Mouse (Mus musculus): Measurements from ENCODE around the gene Syngr1.

Syngr1 gene

GRCm38 (mm10) chr15:80064965-80065364 is 26.2 kb upstream of the Syngr1 start:
- in situ Hi-C loops (cut with MboI; ENCODE audit: low pct_unique_long_range_greater_than_20kb in 1 of 2, low sequenced_read_pairs in 2 of 2, unreplicated experiment in 1 of 2), result loop anchor here (5.0 to 25.0 kb wide), 4 partner anchors 120 to 303 kb away; partner anchors contain the start of gene Dnal4 (in 1 of the 2)

- in situ Hi-C loops (cut with MboI; ENCODE audit: low pct_unique_long_range_greater_than_20kb in 1 of 2, low sequenced_read_pairs in 2 of 2, unreplicated experiment in 1 of 2), result loop anchor here (10.0 to 25.0 kb wide), 3 partner anchors 121 to 303 kb away; partner anchors contain the start of gene Dnal4 (in 1 of the 2)
Measured at GRCm38 (mm10) chr15:80065414-80065813, 25.7 kb upstream of the Syngr1 start.

GRCm38 (mm10) chr15:80066538-80066937 is 24.6 kb upstream of the Syngr1 start:
- in situ Hi-C loops (cut with MboI; ENCODE audit: low pct_unique_long_range_greater_than_20kb in 1 of 2, low sequenced_read_pairs in 2 of 2, unreplicated experiment in 1 of 2), result loop anchor here (10.0 to 25.0 kb wide), 3 partner anchors 122 to 304 kb away; partner anchors contain the start of gene Dnal4 (in 1 of the 2)

- in situ Hi-C loops (cut with MboI; ENCODE audit: low pct_unique_long_range_greater_than_20kb in 1 of 2, low sequenced_read_pairs in 2 of 2, unreplicated experiment in 1 of 2), result loop anchor here (10.0 to 25.0 kb wide), 3 partner anchors 124 to 307 kb away; partner anchors contain the start of gene Dnal4 (in 1 of the 2)
Measured at GRCm38 (mm10) chr15:80069171-80069570, 22.0 kb upstream of the Syngr1 start.

- in situ Hi-C loops (cut with MboI; ENCODE audit: low pct_unique_long_range_greater_than_20kb in 1 of 2, low sequenced_read_pairs in 2 of 2, unreplicated experiment in 1 of 2), result loop anchor here (25.0 kb wide), 2 partner anchors 283 to 308 kb away; partner anchors contain the start of gene Dnal4 (in 1 of the 2)
Measured at GRCm38 (mm10) chr15:80070095-80070644, 21.0 kb upstream of the Syngr1 start.

GRCm38 (mm10) chr15:80071951-80072437 is 19.1 kb upstream of the Syngr1 start:
- in situ Hi-C loops (cut with MboI; ENCODE audit: low pct_unique_long_range_greater_than_20kb in 1 of 2, low sequenced_read_pairs in 2 of 2, unreplicated experiment in 1 of 2), result loop anchor here (25.0 kb wide), 2 partner anchors 285 to 310 kb away; partner anchors contain the start of gene Dnal4 (in 1 of the 2)

GRCm38 (mm10) chr15:80072579-80073255 is 18.4 kb upstream of the Syngr1 start:
- in situ Hi-C loops (cut with MboI; ENCODE audit: low pct_unique_long_range_greater_than_20kb in 1 of 2, low sequenced_read_pairs in 2 of 2, unreplicated experiment in 1 of 2), result loop anchor here (25.0 kb wide), 2 partner anchors 285 to 310 kb away; partner anchors contain the start of gene Dnal4 (in 1 of the 2)

GRCm38 (mm10) chr15:80073256-80073621 is 17.9 kb upstream of the Syngr1 start:
- in situ Hi-C loops (cut with MboI; ENCODE audit: low pct_unique_long_range_greater_than_20kb in 1 of 2, low sequenced_read_pairs in 2 of 2, unreplicated experiment in 1 of 2), result loop anchor here (25.0 kb wide), 2 partner anchors 286 to 311 kb away; partner anchors contain the start of gene Dnal4 (in 1 of the 2)

- in situ Hi-C loops (cut with MboI; ENCODE audit: low pct_unique_long_range_greater_than_20kb in 1 of 2, low sequenced_read_pairs in 2 of 2, unreplicated experiment in 1 of 2), result loop anchor here (25.0 kb wide), 2 partner anchors 288 to 313 kb away; partner anchors contain the start of gene Dnal4 (in 1 of the 2)
Measured at GRCm38 (mm10) chr15:80074663-80075373, 16.3 kb upstream of the Syngr1 start.

GRCm38 (mm10) chr15:80075374-80075694 is 15.8 kb upstream of the Syngr1 start:
- in situ Hi-C loops (cut with MboI; ENCODE audit: low pct_unique_long_range_greater_than_20kb in 1 of 2, low sequenced_read_pairs in 2 of 2, unreplicated experiment in 1 of 2), result no loop called here

GRCm38 (mm10) chr15:80075733-80076337 is 15.3 kb upstream of the Syngr1 start:
- in situ Hi-C loops (cut with MboI; ENCODE audit: low pct_unique_long_range_greater_than_20kb in 1 of 2, low sequenced_read_pairs in 2 of 2, unreplicated experiment in 1 of 2), result no loop called here

GRCm38 (mm10) chr15:80076338-80077136 is 14.6 kb upstream of the Syngr1 start:
- in situ Hi-C loops (cut with MboI; ENCODE audit: low pct_unique_long_range_greater_than_20kb in 1 of 2, low sequenced_read_pairs in 2 of 2, unreplicated experiment in 1 of 2), result no loop called here

- in situ Hi-C loops (cut with MboI; ENCODE audit: low pct_unique_long_range_greater_than_20kb in 1 of 2, low sequenced_read_pairs in 2 of 2, unreplicated experiment in 1 of 2), result no loop called here
Measured at GRCm38 (mm10) chr15:80078058-80078814, 12.9 kb upstream of the Syngr1 start.

- in situ Hi-C loops (cut with MboI; ENCODE audit: low pct_unique_long_range_greater_than_20kb in 1 of 2, low sequenced_read_pairs in 2 of 2, unreplicated experiment in 1 of 2), result no loop called here
Measured at GRCm38 (mm10) chr15:80079129-80079668, 11.9 kb upstream of the Syngr1 start.

- in situ Hi-C loops (cut with MboI; ENCODE audit: low pct_unique_long_range_greater_than_20kb in 1 of 2, low sequenced_read_pairs in 2 of 2, unreplicated experiment in 1 of 2), result no loop called here
Measured at GRCm38 (mm10) chr15:80079954-80080353, 11.2 kb upstream of the Syngr1 start.

- in situ Hi-C loops (cut with MboI; ENCODE audit: low pct_unique_long_range_greater_than_20kb in 1 of 2, low sequenced_read_pairs in 2 of 2, unreplicated experiment in 1 of 2), result no loop called here
Measured at GRCm38 (mm10) chr15:80080711-80081615, 10.2 kb upstream of the Syngr1 start.

Data from mouse embryonic stem cell (cell line).